Mouse (Mus musculus) neural tube, embryonic 14.5 days (tissue): ENCODE measurements around the gene Ntn4. TPM values are rescaled to one million over a fixed set of nuclear protein-coding genes. Genes with fewer than 3 reads are reported as not detected.

Source experiments
- ATAC-seq: fragments of 200-750 bp; cut with Nextera tagmentation; 2 replicates; pipeline ENCODE4 v1.8.0; 2017; ENCODE audit warnings: low read depth, mild to moderate bottlenecking, moderate TSS enrichment, moderate library complexity
- H3K27ac ChIP-seq: fragments of 300-500 bp; sonication (generic); 2 replicates; pipeline ENCODE4 v1.5.1; 2014; ENCODE audit warnings: low read depth, mild to moderate bottlenecking, control low read depth, low read length, moderate library complexity, mixed read lengths
- H3K27me3 ChIP-seq: fragments of 300-500 bp; sonication (generic); 2 replicates; pipeline ENCODE4 v1.6.1; 2014; ENCODE audit warnings: low read length; ENCODE audit not compliant: control insufficient read depth, insufficient read depth
- H3K36me3 ChIP-seq: fragments of 300-500 bp; sonication (generic); 2 replicates; pipeline ENCODE4 v1.6.1; 2014; ENCODE audit warnings: low read length, mixed read lengths; ENCODE audit not compliant: control insufficient read depth, insufficient read depth
- H3K4me1 ChIP-seq: fragments of 300-500 bp; sonication (generic); 2 replicates; pipeline ENCODE4 v1.6.1; 2014; ENCODE audit warnings: low read length; ENCODE audit not compliant: control insufficient read depth, insufficient read depth
- H3K4me2 ChIP-seq: fragments of 300-500 bp; sonication (generic); 2 replicates; pipeline ENCODE4 v1.6.1; 2014; ENCODE audit warnings: mild to moderate bottlenecking, low read depth, low read length, control low read depth
- H3K4me3 ChIP-seq: fragments of 300-500 bp; sonication (generic); 2 replicates; pipeline ENCODE4 v1.5.1; 2014; ENCODE audit warnings: low read depth, low read length, control low read depth, mixed read lengths
- H3K9ac ChIP-seq: fragments of 300-500 bp; sonication (generic); replicated peaks from 2 replicates; pipeline ENCODE4 v1.6.1; 2014; ENCODE audit warnings: low read depth, mild to moderate bottlenecking, control low read depth, low read length, mixed read lengths
- H3K9me3 ChIP-seq: fragments of 300-500 bp; sonication (generic); 2 replicates; pipeline ENCODE4 v1.6.1; 2016; ENCODE audit warnings: low read length; ENCODE audit not compliant: control insufficient read depth
- WGBS: fragments of 180-500 bp; shearing (Covaris S2); extraction: QIAGEN DNeasy Blood & Tissue Kit; methylation state at CpG from one replicate; pipeline ENCODE4 v1.1.7; 2014; 5-methylcytosine and 5-hydroxymethylcytosine counted together
- polyA plus RNA-seq: library from polyadenylated mRNA; unstranded; fragments of >200 nt; fragmentation: Nextera tagmentation; extraction: Ambion mirVana; gene quantifications from 2 replicates; pipeline ENCODE4 v1.2.1, GENCODE M21; 2014

Ntn4 gene
- polyA plus RNA-seq, 1 experiment from 2014 or later, result 1.7 TPM

- Histone ChIP-seq H3K4me3 (no peak overlapping the region), H3K36me3 (no peaks in the 10 kb centered on the region), H3K4me2 (no peak overlapping the region), H3K27ac (no peak overlapping the region), H3K9me3 (no peaks in the 10 kb centered on the region), H3K27me3 (peaks cover 3% of the 10 kb centered on the region; the same call in 1 of the 2 replicates), H3K4me1 (no peaks in the 10 kb centered on the region), H3K9ac (no peak overlapping the region)
- WGBS, result 9% methylated on average over 9 of the region's 9 CpGs
- ATAC-seq, result peak; percentile 88
Observed at GRCm38 (mm10) chr10:93771931-93772465, 131.5 kb downstream of the Ntn4 start.

GRCm38 (mm10) chr10:93772492-93772891 lies 132.0 kb downstream of the Ntn4 start:
- Histone ChIP-seq H3K4me3 (no peak overlapping the region), H3K27ac (no peak overlapping the region), H3K36me3 (no peaks in the 10 kb centered on the region), H3K9me3 (no peaks in the 10 kb centered on the region), H3K9ac (no peak overlapping the region), H3K4me1 (no peaks in the 10 kb centered on the region), H3K4me2 (no peak overlapping the region), H3K27me3 (peaks cover 3% of the 10 kb centered on the region; the same call in 1 of the 2 replicates)
- no peak for ATAC-seq
- WGBS, result 69% methylated on average over 3 of the region's 3 CpGs

GRCm38 (mm10) chr10:93776731-93777151 lies 136.3 kb downstream of the Ntn4 start:
- ATAC-seq, result no peak
- 24% methylated on average over 5 of the region's 5 CpGs for WGBS
- H3K27ac ChIP-seq, result no peak overlapping the region
- H3K4me2 ChIP-seq, result no peak overlapping the region
- H3K4me3 ChIP-seq, result no peak overlapping the region
- H3K27me3 ChIP-seq, result peaks cover 3% of the 10 kb centered on the region; the same call in 1 of the 2 replicates
- no peaks in the 10 kb centered on the region for H3K36me3 ChIP-seq
- H3K9ac ChIP-seq, result no peak overlapping the region
- H3K4me1 ChIP-seq, result no peaks in the 10 kb centered on the region
- H3K9me3 ChIP-seq, result no peaks in the 10 kb centered on the region

- H3K4me3 ChIP-seq, result no peak overlapping the region
- H3K36me3 ChIP-seq, result no peaks in the 10 kb centered on the region
- no peak overlapping the region for H3K27ac ChIP-seq
- no peak overlapping the region for H3K4me2 ChIP-seq
- H3K27me3 ChIP-seq, result peaks cover 3% of the 10 kb centered on the region; the same call in 1 of the 2 replicates
- ATAC-seq, result no peak
- H3K9me3 ChIP-seq, result no peaks in the 10 kb centered on the region
- no peak overlapping the region for H3K9ac ChIP-seq
- 58% methylated on average over 7 of the region's 7 CpGs for WGBS
- no peaks in the 10 kb centered on the region for H3K4me1 ChIP-seq
Observed at GRCm38 (mm10) chr10:93777372-93777771, 136.9 kb downstream of the Ntn4 start.

- no peak overlapping the region for H3K4me2 ChIP-seq
- H3K4me1 ChIP-seq, result no peaks in the 10 kb centered on the region
- WGBS, result 62% methylated on average over 15 of the region's 15 CpGs
- H3K9me3 ChIP-seq, result no peaks in the 10 kb centered on the region
- no peak for ATAC-seq
- no peak overlapping the region for H3K4me3 ChIP-seq
- H3K27ac ChIP-seq, result no peak overlapping the region
- H3K36me3 ChIP-seq, result no peaks in the 10 kb centered on the region
- H3K27me3 ChIP-seq, result no peaks in the 10 kb centered on the region
- H3K9ac ChIP-seq, result no peak overlapping the region
Observed at GRCm38 (mm10) chr10:93783216-93784013, 142.9 kb downstream of the Ntn4 start.

Other genes starting within 250 kb of the Ntn4 start
- 70.6 and 87.2 TPM in 2 replicates for gene Lta4h, start 187.3 kb upstream of the Ntn4 start, polyA plus RNA-seq
- 0.05 TPM in 1 of 2 replicates, not detected in the other for gene Hal, start 151.9 kb upstream of the Ntn4 start, polyA plus RNA-seq
- not detected in 2 replicates for gene Amdhd1, start 100.6 kb upstream of the Ntn4 start, polyA plus RNA-seq
- 0.29 and 0.54 TPM in 2 replicates for gene Ccdc38, start 100.0 kb upstream of the Ntn4 start, polyA plus RNA-seq
- 60.5 and 69.8 TPM in 2 replicates for gene Snrpf, start 51.0 kb upstream of the Ntn4 start, polyA plus RNA-seq
- gene Usp44, start 190.9 kb downstream of the Ntn4 start, polyA plus RNA-seq, result 0.13 and 0.17 TPM in 2 replicates